Mouse (Mus musculus) layer of hippocampus, adult 2 months (tissue): ENCODE results near the gene Pla2g6. TPM values are rescaled to one million over a fixed set of nuclear protein-coding genes. Genes with fewer than 3 reads are reported as not detected.

Experiments used
- DNase-seq, 2 experiments: peaks; one replicate each; pipeline ENCODE4 v3.0.0; 2022; ENCODE audit warnings: low spot score in 2 of 2
- H3K27ac ChIP-seq: fragments of 200-600 bp; 2 replicates; pipeline ENCODE4 v1.8.1; 2022
- H3K4me3 ChIP-seq: fragments of 200-600 bp; 2 replicates; pipeline ENCODE4 v1.8.1; 2022; ENCODE audit warnings: mild to moderate bottlenecking
- CTCF ChIP-seq: fragments of 200-600 bp; conservative IDR thresholded peaks from 2 replicates; pipeline ENCODE4 v1.8.1; 2022; ENCODE audit warnings: antibody characterized with exemption, mild to moderate bottlenecking, moderate library complexity
- total RNA-seq, 2 experiments: library from RNA; stranded (reverse); gene quantifications; 2 replicates each; pipeline ENCODE4 v1.2.3; 2021

The Pla2g6 gene
- total RNA-seq, 2 experiments from 2014 or later = 23.8 to 23.9 TPM

DNA sequence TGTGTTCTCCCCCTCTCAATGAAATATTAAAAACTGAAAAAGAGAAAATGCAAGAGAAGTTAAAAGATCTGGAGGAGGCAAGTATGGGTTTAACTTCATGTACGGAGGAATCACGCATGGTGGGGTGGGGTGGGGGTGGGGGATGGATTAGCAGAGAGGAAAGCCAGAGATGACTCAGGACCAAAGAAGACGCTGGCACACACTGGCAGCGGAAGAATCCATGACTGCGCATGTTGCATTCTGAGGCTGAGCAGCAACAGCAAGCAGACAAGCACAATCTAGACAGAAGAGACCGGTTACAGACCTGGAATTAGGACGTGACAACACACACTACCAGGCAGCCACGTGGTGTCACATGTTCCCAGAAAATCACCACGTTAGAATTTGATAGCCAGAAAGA, 35.4 kb downstream of the Pla2g6 start:
- no peak overlapping the region for H3K27ac ChIP-seq
- no peak for DNase-seq
- no peak overlapping the region for H3K4me3 ChIP-seq
- TF ChIP-seq CTCF = no peak

DNA sequence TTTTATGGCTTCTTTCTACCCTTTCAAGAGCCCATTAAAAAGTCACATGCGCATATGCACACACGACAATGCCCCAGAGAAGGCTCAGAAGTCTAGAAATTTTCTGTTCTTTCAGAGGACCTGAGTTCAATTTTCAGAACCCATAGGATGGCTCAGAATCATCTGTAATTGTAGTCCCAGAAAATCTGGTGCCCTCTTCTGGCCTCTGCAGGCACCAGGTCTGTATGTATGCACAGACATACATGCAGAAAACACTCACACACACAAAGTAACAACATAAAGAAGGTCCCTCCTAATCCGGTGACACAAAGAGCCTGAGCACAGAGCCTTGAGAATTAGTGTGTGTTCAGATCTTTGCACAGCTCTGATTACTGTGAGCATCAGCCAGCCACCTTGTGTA, 37.9 kb downstream of the Pla2g6 start:
- no peak for DNase-seq
- peak; percentile 24; the same call in 1 of the 2 replicates for TF ChIP-seq CTCF
- H3K27ac ChIP-seq = no peak overlapping the region
- no peak overlapping the region for H3K4me3 ChIP-seq

DNA sequence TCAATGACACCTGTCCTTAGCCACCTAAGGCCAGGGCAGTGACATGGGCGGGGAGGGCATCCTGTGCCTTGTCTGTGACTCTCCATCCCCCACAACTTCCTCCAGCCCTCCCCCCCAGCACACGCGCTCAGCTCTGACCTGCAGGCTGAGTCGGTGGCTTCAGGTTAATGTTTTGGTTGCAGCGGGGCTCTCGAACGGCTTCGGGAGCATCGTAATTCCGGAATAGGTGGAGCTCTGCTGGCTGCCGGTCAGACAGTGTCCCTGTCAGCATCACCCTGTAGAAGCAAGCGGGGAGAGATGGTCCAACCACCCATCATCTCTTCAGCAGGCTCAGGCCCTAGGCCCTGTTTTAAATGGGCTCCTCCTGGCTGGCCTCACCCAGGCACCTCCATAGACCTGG, 38.7 kb downstream of the Pla2g6 start:
- no peak overlapping the region for H3K4me3 ChIP-seq
- H3K27ac ChIP-seq = no peak overlapping the region
- no peak for TF ChIP-seq CTCF
- DNase-seq = no peak

DNA sequence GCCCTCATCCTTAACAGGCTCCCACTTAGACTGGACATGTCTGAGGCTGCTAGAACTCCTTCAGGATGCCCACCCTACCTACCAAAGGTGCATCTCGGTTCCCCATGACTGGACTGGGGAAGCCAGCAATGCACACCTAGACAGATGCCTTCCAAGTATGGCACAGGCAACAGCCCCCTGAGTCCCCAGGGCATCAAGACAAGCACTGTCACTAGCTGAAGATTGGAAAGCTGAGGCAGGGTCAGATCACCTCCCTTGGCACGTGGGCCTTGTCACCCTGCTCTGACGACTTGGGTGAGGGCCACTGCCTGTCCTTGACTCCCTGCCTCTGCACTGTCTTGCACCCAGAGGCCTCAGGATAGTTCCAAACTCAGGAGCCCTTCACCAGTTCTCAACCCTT, 39.8 kb downstream of the Pla2g6 start:
- no peak for DNase-seq
- Histone ChIP-seq H3K4me3 (no peak overlapping the region), H3K27ac (no peak overlapping the region)
- TF ChIP-seq CTCF = no peak

DNA sequence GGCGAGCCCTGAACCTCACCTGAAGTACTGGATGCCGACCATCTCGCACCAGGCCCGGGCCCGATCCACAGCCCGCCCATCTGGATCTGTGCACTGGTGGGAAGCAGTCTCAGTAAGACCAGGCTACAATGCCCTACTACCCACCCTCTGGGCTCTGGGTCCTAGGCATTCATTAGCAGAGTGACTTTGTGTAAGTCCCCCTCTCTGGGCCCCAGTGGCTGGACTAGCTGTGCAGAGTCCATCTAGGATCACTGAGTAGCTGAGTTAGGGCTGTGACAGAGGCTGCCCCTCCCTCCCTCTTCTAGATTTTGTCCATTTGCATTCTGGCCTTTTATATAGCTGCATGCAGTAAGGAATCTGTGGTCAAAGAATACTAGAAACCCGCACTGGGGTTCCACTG, 41.1 kb downstream of the Pla2g6 start:
- no peak for DNase-seq
- Histone ChIP-seq H3K4me3 (no peak overlapping the region), H3K27ac (no peak overlapping the region)
- no peak for TF ChIP-seq CTCF

DNA sequence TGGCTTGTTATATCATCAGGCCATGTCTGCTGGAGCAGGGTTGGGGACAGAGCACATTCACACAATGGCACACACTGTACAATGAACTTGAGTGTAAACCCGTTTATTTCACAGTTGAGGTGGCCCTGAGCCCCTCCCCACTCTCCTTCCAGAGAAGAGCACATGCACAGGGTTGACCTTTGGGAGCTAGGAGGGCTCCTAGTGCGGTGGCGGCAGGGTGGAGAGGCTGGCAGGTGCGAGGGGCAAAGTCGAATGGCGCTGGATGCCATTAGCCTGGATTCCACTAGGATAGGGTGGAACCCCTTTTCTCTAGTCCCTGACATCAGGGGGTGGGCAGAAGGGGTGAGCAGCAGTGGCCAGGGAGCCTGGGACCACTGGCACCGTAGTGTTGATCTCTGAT, 42.0 kb downstream of the Pla2g6 start:
- no peak overlapping the region for H3K27ac ChIP-seq
- TF ChIP-seq CTCF = no peak
- DNase-seq = no peak
- H3K4me3 ChIP-seq = no peak overlapping the region

DNA sequence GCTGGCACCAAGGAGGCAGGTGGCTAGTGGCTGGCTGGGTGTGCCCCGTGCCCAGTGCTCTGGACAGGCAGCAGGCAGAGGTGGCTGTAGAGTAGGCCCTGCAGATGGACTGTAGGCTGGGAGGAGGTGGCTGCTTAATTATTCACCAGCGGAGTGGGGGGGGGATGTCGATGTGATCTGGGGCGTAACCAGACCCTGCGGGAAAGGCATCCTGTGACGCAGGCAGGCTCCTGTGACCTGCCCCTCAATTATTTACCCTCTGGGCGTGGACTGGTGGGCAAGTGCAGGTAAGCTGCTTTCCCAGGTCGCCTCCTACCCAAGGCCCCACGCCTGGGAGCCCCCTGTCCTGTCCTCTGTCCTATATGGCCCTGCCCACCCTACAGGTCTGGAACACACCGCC, 42.8 kb downstream of the Pla2g6 start, which contains the start of gene Baiap2l2:
Gene Baiap2l2, minus strand, starts transcription at position 139 of the 400 bp plus-strand sequence.
- Histone ChIP-seq H3K4me3 (no peak within 1 kb of the TSS), H3K27ac (no peak within 1 kb of the TSS)
- DNase-seq = no peak
- TF ChIP-seq CTCF = no peak

DNA sequence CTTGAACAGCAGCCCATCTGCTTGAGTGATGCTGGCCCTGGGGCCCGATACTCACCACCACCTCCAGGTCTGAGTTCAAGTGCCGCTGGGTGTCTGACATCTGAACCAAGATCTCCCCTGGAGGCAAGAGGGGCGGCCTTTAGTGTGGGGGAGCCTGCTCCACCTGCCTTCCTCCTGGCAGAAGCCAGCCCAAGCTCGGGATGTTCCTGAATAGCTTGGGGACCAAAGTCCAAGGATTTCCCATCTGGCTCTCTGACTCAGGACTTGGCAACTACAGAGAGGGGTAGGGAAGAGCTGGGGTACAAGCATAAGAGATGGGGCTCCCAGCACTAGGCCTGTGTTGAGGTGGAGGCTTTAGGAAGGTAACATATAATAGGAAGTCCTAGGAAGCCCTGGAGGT, 44.8 kb downstream of the Pla2g6 start:
- Histone ChIP-seq H3K4me3 (no peak overlapping the region), H3K27ac (no peak overlapping the region)
- TF ChIP-seq CTCF = no peak
- DNase-seq = no peak

DNA sequence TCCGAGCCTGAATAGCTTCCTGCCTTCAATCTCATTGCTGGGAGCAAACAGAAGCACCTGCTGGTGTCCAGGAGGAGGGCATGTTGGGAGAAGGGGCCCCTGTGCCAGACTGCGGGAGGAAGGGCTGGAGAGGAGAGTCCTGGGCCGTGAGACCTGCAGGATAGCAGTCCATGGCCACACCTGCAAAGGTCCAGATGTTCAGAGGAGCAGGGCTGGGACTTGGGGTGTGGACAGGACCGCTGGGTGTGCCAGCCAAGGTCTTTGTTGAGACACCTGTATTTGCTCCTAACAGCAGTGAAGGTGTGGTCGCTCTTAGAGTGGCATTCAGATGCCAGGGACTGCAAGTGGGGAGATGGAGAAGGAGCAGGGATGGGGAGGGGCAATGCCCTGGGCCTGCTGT, 45.8 kb downstream of the Pla2g6 start:
- Histone ChIP-seq H3K4me3 (no peak overlapping the region), H3K27ac (no peak overlapping the region)
- DNase-seq = no peak
- TF ChIP-seq CTCF = no peak

DNA sequence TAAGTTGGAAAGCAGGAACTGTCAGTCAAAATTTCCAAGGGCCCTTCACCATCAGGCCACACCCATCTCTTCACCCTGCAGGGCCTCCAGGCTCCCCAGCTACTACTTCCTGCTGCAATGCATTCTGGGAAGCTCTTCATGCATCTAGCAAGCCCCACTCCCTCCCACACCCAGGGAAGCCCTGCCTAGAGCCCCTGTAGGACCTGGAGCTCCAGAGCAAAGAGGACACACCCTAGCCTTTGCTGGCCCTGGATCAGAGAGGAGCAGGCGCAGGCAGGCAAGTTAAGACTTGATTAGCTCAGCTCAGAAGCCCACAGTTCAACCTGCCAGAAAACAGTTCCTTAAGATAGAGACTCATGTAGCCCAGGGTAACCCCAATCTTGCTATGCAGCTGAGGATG, 46.8 kb downstream of the Pla2g6 start:
- Histone ChIP-seq H3K27ac (no peak overlapping the region), H3K4me3 (no peak overlapping the region)
- no peak for DNase-seq
- TF ChIP-seq CTCF = no peak

DNA sequence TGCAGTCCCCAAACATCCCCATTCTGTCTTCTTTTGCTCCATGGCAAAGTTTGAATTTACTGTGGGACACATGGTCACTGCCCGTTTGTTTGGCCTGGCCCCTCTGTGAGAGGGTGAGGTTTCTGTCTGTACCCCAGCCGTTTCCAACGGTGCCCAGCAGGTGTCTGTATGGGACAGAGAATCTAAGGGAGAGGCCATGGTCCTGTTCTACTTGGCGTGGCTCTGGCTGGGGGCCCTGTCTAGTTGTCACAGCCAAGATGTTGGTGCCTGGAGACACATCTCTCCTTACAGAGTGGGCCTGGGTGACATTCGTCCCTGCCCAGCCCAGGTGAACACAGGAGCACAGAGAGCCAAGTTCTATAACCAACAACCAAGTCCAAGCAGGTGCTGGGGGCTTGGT, 47.3 kb downstream of the Pla2g6 start:
- Histone ChIP-seq H3K4me3 (no peak overlapping the region), H3K27ac (no peak overlapping the region)
- no peak for TF ChIP-seq CTCF
- no peak for DNase-seq

DNA sequence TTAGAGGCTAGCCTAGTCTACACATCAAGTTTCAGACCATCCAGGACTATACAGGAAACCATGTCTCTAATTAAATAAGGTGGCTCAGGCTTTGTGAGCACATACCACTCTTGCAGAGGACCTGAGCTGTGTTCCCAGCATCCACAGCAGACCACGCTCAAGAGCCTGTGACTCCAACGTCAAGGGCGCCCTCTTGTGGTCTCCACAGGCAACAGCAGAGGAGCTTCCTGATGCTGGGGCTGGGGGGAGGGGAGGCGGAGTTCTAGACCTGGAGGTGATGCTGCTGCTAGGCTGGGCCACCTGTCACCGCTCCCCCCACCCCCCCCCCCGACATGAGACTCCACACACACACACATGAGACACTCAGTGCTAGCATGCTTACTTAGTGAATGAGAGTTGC, 48.0 kb downstream of the Pla2g6 start:
- no peak for DNase-seq
- TF ChIP-seq CTCF = peak; percentile 69
- Histone ChIP-seq H3K4me3 (no peak overlapping the region), H3K27ac (no peak overlapping the region)

DNA sequence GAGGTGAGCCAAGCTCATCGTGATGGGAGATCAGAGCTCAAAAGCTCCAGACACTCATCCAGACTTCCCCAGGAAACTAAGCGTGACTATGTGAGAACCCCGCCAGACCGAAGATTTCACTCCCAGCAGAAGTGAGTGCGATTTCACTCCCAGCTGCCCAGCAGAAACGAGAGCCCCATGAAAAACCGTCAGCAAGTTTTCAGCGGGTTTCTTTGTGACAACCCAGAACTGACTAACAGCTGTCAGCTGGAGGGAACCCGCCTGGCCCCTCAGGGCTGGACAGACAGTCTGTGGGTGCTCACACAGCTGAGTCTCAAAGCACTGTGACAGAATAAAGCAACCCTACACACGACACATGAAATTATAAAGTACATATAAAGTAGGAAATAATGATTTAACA, 50.5 kb downstream of the Pla2g6 start:
- no peak overlapping the region for H3K4me3 ChIP-seq
- no peak for TF ChIP-seq CTCF
- no peak overlapping the region for H3K27ac ChIP-seq
- no peak for DNase-seq

DNA sequence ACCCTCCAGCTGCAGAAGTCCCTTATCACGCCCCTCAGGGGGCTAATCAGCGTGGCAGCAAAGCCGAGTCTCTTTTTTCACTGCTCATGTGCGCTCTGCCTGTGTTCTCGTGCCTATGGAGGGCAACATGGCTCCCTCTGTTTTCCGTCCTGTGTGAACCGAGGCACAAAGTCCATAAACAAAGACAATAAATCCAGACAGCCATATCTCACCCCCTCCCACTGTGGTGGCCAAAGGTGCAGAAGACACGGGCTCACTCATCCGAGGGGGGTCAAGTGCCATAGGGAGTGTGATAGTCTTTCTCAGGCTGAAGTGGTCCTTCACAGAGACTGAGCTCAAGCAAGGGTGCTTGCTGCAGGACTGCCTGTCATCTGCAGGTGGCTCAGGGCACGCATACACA, 55.2 kb downstream of the Pla2g6 start:
- Histone ChIP-seq H3K4me3 (no peak overlapping the region), H3K27ac (no peak overlapping the region)
- no peak for DNase-seq
- TF ChIP-seq CTCF = no peak

DNA sequence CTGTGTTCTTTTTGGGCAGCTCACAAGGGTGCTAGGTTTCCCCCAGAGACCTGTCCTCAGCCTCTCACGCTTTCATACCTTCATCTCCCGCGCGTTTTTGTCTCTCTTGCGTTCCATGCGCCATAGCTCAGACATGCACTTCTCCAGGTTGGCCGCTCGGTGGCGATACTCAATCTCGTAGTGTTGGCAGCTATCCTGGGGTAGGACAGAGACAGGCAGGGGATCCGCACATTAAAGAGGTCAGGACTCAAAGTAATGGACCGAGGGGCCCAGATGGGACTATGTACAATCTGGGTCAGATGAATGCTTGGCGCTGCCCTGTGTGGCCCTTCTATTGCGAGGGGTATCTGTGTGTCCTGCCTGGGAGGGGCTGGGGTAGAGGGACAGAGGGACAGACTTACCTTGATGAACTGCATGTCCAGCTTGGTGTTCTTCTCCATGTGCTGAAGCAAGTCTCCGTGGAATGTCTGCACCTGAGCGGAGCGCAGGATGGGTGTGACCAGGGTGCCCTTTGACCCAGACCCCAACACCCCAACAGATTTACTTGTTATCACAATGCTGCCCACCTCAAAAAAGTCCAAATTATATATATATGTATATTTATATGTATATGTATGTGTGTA, 57.0 kb downstream of the Pla2g6 start:
- peak in 1 of 2 experiments; percentile 51 for DNase-seq
- H3K4me3 ChIP-seq = peak overlapping the region; percentile 55
- no peak overlapping the region for H3K27ac ChIP-seq
- TF ChIP-seq CTCF = peak; percentile 84
